Mouse (Mus musculus) adrenal gland, adult (tissue): ENCODE data around the gene Olfr743.
"Not testable (repeated sequence)": the region's sequence is repeated elsewhere in the genome, so short reads cannot be mapped to it uniquely, and the experiment has no call there.

Source experiments
- DNase-seq, 2 experiments: peaks; one replicate each; pipeline ENCODE4 v3.0.0; 2022 to 2023; ENCODE audit warnings: low spot score in 1 of 2; ENCODE audit not compliant: inconsistent age in 2 of 2

Gene Olfr743

GRCm38 (mm10) chr14:50521539-50521938 lies at the start of gene Olfr743:
TSS of gene Olfr743 (plus strand) at chr14:50521839.
- DNase-seq = no peak

GRCm38 (mm10) chr14:50472438-50472837 lies 49.2 kb upstream of the Olfr743 start, which contains the start of gene Olfr741:
TSS of gene Olfr741 (plus strand) at chr14:50472738.
- no peak for DNase-seq

- DNase-seq = no peak
These were observed 43.2 kb upstream of the Olfr743 start for GRCm38 (mm10) chr14:50478406-50478805.

GRCm38 (mm10) chr14:50503300-50503699 lies 18.3 kb upstream of the Olfr743 start, which contains the start of gene Olfr742:
TSS of gene Olfr742 (plus strand) at chr14:50503600.
- no peak for DNase-seq

GRCm38 (mm10) chr14:50552734-50553133 lies 31.1 kb downstream of the Olfr743 start:
- DNase-seq = no peak

- DNase-seq = not testable (repeated sequence)
These were observed 51.4 kb downstream of the Olfr743 start for GRCm38 (mm10) chr14:50573056-50573455.
